Mouse (Mus musculus) ovary, postnatal 36 days (tissue): ENCODE results near the gene Rps6ka3.

Experiments used
- DNase-seq: peaks from one replicate; pipeline ENCODE4 v3.0.0; 2022; ENCODE audit warnings: low spot score, mixed read lengths

The Rps6ka3 gene

DNA sequence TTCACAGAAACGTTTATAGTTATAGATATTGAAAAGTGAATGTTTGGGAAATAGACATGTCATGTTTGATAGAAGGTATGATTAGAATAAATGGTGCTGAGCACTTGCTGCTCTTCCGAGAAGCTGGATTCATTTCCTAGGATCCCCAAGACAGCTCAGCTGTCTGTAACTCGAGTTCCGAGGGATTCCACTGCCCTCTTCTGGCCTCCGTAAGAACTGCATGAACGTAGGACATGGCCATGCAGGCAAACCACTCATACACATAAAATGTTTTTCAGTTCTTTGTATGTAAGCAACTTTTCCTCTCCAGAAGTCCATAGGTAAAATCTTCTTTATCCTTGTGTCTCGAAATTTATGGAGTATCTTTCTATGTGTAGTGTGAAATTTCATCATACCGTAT lies 111.2 kb downstream of the Rps6ka3 start:
- DNase-seq, result peak; percentile 41

DNA sequence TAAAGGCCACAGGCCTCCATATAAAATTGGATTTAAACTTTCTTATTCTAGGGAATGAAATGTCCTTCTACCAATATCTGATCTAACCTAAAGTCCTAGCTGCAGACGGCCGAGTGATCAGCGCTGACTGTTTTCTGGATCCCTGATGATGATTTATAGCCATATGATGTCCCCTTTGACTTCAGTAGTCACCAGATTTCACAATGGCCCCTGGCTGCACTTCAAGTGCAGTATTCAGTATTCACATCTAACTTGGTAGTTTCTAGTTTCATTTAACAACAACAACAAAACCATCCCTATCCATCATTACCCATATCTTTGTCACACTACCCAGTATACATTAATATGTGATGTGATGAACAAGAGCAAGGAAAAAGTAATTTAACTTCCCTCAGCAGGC lies 154.4 kb downstream of the Rps6ka3 start:
- no peak for DNase-seq

DNA sequence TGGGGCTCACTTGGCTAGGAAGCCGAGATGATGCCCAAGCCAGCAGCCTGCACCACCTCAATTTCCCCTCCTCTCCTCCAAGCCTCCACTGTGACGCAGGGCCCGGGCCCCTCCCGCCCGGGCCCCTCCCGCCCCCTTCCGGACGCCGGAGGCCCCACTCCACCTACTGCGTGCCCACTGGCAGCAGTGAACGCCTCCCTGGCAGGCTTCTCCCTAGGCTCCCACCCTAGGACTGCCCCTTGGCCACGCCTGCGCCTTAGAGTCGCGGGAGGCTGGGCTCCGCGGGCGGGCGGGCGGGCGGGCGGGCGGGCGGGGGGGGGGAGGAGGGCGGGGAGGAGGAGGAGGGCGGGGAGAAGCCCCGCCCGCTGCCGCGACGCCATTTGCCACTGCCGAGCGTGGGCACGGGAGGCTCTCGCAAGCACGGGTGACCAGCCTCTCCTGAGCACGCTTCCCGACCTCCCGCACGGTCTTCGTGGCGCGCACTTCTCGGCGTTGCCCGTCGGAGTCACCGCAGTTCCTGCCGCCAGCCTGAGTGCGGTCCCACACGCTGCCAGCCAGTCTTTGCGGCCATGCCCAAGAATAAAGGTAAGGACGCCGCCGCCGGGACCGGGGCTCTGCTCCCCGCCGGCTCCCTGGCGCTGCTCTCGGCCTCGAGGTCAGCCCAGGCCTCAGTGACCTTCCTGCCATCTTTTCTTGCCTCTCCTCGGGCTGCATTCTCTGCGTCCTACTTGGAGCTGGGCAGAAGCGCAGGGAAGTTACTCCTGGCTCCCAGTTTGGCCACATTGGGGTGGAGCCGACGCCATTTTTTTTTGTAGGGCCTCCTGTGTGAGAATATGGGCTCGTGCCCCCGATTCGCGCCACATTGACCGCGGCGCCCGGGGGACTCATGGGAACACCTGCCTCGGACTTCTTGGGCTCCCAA lies 162.0 kb downstream of the Rps6ka3 start, which contains the start of gene Eif1ax:
Gene Eif1ax, plus strand, starts transcription at position 348 of the 922 bp plus-strand sequence.
- peak; percentile 75 for DNase-seq

DNA sequence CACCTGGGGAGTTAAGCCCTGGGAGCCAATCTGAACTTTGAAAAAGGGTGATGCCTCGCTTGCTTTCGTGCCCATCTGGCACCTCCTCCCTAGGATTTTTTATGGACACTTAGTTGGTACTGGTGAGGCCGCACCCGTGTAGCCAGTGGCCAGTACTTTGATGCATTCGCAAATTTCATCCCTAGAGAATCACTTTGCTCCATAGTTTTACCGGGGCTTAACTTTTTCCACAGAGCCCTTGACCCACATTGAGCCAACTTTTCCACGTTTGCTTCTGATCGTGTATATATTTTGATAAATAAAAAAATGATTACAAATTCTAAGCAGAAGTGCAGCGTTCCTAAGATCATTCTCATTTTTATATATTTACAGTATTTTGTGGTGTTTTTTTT lies 162.6 kb downstream of the Rps6ka3 start:
- no peak for DNase-seq

DNA sequence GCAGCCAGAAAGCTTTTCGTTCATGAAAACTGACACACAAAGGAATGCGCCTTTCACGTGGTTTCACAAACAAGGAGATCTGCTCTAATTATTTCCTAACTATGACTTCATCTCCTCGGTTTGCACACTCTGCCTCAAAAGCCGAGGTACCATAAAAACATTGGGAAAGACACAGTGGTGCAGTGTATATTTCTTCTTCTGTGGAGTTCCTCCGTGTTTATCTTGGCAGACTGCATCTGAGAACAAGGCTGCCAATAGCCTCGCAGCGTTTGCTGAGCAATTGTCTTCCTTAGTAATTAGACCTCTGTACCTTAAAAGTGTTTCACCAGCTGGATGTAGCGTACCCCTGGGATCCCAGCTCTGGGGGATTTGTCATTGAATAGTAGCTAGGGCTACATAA lies 177.0 kb downstream of the Rps6ka3 start:
- DNase-seq, result no peak

DNA sequence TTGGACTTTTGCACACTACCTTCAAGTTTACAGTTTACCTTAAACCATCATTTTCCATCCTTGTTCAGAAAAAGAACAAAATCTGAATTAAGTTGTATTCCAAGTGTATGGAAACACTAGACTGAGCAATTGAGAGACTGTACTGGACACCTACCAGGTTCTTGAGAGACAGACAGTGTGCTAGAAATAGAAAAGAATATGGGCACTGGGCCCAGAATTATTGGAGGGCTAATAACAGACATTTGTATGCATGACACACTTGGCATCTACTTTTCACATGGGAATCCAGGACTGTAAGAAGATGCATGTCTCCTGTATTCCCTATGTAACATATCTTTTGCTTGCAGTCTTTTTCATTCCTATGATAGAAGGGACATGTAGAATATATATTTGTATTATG lies 178.8 kb downstream of the Rps6ka3 start:
- DNase-seq, result no peak

DNA sequence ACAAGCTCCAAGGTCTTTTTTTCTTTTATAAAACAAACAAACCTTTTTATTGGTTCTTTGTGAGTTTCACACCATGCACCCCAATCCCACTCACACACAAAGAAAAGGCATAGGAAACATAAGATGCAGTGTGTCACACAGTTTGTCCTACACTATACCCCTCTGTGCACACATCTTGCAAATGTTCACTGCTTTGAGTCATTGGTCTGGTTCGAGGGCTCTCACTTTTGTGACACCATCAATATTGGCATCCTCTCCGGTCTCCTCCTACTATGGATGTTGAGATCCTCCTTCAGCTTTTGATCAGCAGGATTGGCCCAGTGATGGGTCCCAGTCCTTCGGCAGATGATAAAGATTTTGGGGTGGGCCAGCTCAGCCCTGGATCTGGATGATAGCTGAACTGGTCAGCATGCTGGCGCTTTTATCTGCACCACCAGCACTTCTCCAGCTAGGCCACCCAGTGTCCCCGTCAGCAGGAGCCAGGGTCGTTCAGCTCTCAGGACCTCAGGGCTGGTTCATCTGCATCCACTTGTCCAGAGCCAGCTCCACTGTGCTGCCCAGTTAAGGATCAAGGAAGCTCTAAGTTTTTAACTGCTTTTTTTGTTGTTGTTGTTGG lies 180.3 kb downstream of the Rps6ka3 start:
- DNase-seq, result no peak

DNA sequence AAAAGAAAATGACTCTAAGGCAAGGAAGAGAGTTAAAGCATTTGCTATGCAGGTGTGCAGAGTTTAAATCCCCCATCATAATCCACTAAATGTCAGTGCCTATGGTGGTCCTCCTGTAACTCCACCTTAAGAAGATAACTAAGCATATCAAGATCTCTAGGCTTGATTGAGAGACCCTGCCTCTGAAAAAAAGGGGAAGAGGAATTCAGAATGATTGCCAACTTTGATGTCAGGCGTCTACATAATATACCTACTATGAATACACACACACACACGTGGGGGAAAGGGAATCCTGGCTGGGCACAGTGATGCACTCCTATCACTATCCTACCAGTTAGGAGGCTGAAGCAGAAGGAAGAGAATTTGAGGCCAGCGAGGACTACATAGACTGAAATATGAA lies 181.1 kb downstream of the Rps6ka3 start:
- no peak for DNase-seq

DNA sequence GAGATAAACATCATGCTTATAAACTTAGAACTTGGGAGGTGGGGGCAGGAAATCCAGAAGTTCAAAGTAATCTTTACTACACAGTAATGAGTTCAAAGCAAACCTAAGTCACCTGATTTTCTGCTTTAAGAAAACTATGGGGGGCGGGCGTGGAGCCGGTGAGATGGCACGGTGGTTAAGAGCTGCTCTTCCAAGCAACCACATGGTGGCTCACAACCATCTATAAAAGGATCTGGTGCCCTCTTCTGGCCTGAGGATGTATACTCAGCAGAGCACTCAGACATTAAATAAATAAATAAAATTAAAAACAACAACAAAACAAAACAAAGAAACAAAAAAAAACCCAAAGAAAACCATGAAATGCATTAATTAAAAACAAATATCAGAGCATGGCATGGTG lies 199.1 kb downstream of the Rps6ka3 start:
- DNase-seq, result no peak

DNA sequence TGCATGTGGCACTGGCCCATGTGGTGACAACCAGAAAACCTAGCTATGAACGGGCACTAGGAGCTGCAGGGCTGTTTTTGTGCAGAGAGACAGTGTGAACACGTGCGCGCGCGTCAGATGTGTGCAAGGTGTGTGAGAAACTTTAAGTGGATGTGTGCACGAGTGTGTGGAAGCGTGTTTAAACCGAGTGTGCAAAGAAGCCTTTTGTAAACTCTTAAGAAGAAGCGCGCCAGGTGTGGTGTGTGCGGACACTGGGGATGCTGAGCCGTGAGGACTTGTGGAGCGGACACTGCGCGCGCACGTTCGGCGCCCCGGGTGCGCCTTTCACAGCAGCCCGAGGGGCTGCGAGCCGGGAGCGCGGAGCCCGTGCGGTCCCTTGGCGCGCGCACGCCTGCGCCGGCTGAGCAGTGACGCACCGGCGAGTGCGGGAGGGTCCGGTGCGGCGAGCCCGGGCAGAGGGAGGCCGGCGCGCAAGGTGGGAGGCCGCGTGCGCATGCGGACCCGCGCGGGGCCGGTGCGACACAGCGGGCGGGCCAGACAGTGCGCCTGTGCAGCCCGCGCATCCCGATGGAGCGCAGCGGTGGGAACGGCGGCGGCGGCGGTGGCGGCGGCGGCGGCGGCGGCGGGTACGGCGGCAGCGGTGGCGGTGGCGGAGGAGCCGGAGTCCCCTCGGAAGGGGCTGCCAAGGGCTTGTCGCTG lies 204.2 kb downstream of the Rps6ka3 start, which contains the start of gene Map7d2:
Gene Map7d2, plus strand, starts transcription at position 443 of the 699 bp plus-strand sequence.
- peak; percentile 14 for DNase-seq

DNA sequence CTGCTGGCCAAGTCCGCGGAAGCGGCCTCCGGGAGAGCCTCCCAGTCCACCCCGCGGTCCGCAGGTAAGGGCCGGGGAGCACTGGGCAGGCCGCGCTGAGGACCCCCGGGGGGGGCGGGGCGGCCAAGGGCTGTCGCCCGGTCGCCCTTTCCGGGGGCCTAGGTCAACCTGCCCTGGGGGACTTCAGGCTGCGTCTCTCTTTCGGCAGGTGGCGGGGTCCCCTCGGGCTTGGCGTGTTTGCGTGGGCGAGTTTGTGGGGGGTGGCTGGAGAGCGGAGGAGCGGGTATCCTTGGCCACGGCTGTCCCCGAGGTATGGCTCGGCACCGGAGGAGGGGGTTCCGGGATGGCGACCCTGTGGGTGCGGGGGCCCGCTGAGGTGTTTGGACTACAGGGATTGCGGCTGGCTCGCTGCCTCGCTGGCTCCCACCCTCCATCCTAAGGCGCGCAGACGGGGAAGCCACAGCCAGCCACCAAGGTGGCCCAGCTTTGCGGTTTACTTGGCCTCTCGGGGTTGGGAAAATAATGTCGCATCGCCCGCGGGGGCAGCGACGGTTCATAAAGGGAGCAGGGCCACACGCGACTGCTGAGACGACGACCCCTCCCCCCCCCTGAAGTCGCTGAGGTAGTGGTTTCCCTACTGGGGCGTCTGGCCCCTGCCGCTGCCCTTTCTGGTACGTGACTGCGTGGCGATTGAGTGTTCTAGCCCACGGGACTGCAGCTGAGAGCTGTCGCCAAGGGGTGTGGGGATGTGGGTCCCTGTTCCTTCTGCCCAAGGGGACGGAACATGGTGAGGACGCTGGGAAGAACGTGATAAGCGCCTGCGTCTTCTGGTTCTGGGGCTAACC lies 204.9 kb downstream of the Rps6ka3 start:
- DNase-seq, result peak; percentile 3
